Mouse (Mus musculus) bone marrow macrophage, adult 2 months (primary cell): Measurements from ENCODE around the gene Mia3.

Experiments used
- CTCF ChIP-seq: IDR thresholded peaks from 2 replicates; pipeline ENCODE4 v1.5.1; 2012; ENCODE audit warnings: low read depth, mild to moderate bottlenecking, low read length, moderate library complexity
- POLR2A ChIP-seq: IDR thresholded peaks from 2 replicates; pipeline ENCODE4 v1.6.1; 2012; ENCODE audit warnings: mild to moderate bottlenecking, low read depth, low read length, borderline replicate concordance

DNA sequence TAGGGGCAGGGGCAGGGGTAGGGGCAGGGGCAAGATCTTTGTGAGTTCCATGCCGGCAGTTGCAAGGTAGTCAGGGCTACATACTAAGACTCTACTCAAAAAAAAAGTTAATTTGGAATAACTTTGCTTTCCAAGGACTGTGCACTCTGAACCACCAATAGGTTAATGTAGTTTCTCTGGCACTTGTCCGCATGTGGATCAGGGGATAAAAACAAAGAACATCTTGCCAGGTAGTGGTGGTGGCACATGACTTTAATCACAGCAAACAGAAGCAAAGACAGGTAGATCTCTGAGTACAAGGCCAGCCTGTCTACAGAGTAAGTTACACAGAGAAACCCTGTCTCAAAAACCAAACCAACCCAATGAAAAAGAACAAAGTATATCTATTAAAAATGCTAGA lies 13.3 kb upstream of the Mia3 start:
- TF ChIP-seq POLR2A (no peak), CTCF (no peak)
